Mouse (Mus musculus) liver, adult 2 months (tissue): ENCODE data around the gene Tent4b. TPM values are rescaled to one million over a fixed set of nuclear protein-coding genes. Genes with fewer than 3 reads are reported as not detected.
A peak's percentile ranks its signal among the peaks of the same experiment; 100 is the strongest.

Experiments
- DNase-seq: peaks from one replicate; pipeline ENCODE4 v3.0.0-alpha.2; 2011; ENCODE audit warnings: low read depth, low spot score; ENCODE audit errors: extremely low read depth
- H3K27ac ChIP-seq: fragments of 200-500 bp; replicated peaks from 2 replicates; pipeline ENCODE4 v1.5.1; 2012; ENCODE audit warnings: low read depth, mild to moderate bottlenecking, control low read depth, inconsistent platforms, low read length; ENCODE audit not compliant: insufficient read depth
- H3K27me3 ChIP-seq: fragments of 200-500 bp; 2 replicates; pipeline ENCODE4 v1.6.1; 2012; ENCODE audit warnings: mild to moderate bottlenecking, moderate library complexity, low read length, inconsistent platforms; ENCODE audit not compliant: control insufficient read depth, insufficient read depth
- H3K36me3 ChIP-seq: fragments of 200-500 bp; 2 replicates; pipeline ENCODE4 v1.6.1; 2012; ENCODE audit warnings: low read length, inconsistent platforms; ENCODE audit not compliant: control insufficient read depth, insufficient read depth
- H3K4me1 ChIP-seq: fragments of 200-500 bp; 2 replicates; pipeline ENCODE4 v1.6.1; 2011; ENCODE audit warnings: low read length; ENCODE audit not compliant: control insufficient read depth, insufficient read depth
- H3K4me3 ChIP-seq: fragments of 200-500 bp; 2 replicates; pipeline ENCODE4 v1.5.1; 2011; ENCODE audit warnings: low read depth, mild to moderate bottlenecking, control low read depth, low read length, moderate library complexity; ENCODE audit not compliant: insufficient read depth
- H3K79me2 ChIP-seq: fragments of 200-500 bp; 2 replicates; pipeline ENCODE4 v1.6.1; 2012; ENCODE audit warnings: inconsistent platforms, mild to moderate bottlenecking, low read length, moderate library complexity; ENCODE audit not compliant: control insufficient read depth, insufficient read depth
- H3K9ac ChIP-seq: fragments of 200-500 bp; 2 replicates; pipeline ENCODE4 v1.6.1; 2012; ENCODE audit warnings: low read depth, mild to moderate bottlenecking, control low read depth, inconsistent platforms, low read length
- CTCF ChIP-seq: fragments of 200-500 bp; IDR thresholded peaks from 2 replicates; pipeline ENCODE4 v1.5.1; 2011; ENCODE audit warnings: low read depth, low read length, control low read depth
- POLR2A ChIP-seq: fragments of 200-500 bp; IDR thresholded peaks from 2 replicates; pipeline ENCODE4 v1.6.1; 2011; ENCODE audit warnings: low read length, control low read depth; ENCODE audit not compliant: insufficient read depth; ENCODE audit errors: extremely low read depth
- WGBS: fragments of 180-500 bp; shearing (Covaris S2); methylation state at CpG from one replicate; pipeline ENCODE4 v1.1.7; 2018; 5-methylcytosine and 5-hydroxymethylcytosine counted together
- polyA plus RNA-seq: library from polyadenylated mRNA; depleted of rRNA; stranded (reverse); fragments of >200 nt; gene quantifications from 2 replicates; pipeline ENCODE4 v1.2.3, GENCODE M21; 2012
- total RNA-seq: library from RNA; depleted of rRNA; stranded (reverse); fragments of >200 nt; gene quantifications from 2 replicates; pipeline ENCODE4 v1.2.3, GENCODE M21; 2014

The Tent4b gene
- total and polyA plus RNA-seq, 2 experiments, result 18.0 to 22.4 TPM

- Histone ChIP-seq H3K4me3 (no peak overlapping the region), H3K27me3 (no peaks in the 10 kb centered on the region), H3K4me1 (no peaks in the 10 kb centered on the region), H3K27ac (no peak overlapping the region), H3K79me2 (no peaks in the 10 kb centered on the region), H3K9ac (no peak overlapping the region), H3K36me3 (no peaks in the 10 kb centered on the region)
- DNase-seq, result peak; percentile 25
- no peak for TF ChIP-seq POLR2A
- TF ChIP-seq CTCF, result no peak
- WGBS, result 43% methylated on average over 12 of the region's 12 CpGs
Observed at GRCm38 (mm10) chr8:88297976-88298732, 99.1 kb downstream of the Tent4b start.

GRCm38 (mm10) chr8:88298733-88299103 is 99.7 kb downstream of the Tent4b start:
- Histone ChIP-seq H3K36me3 (no peaks in the 10 kb centered on the region), H3K4me1 (no peaks in the 10 kb centered on the region), H3K27ac (no peak overlapping the region), H3K9ac (no peak overlapping the region), H3K79me2 (no peaks in the 10 kb centered on the region), H3K4me3 (no peak overlapping the region), H3K27me3 (no peaks in the 10 kb centered on the region)
- WGBS, result 88% methylated on average over 10 of the region's 10 CpGs
- DNase-seq, result no peak
- TF ChIP-seq POLR2A (no peak), CTCF (no peak)

- Histone ChIP-seq H3K27ac (no peak overlapping the region), H3K36me3 (no peaks in the 10 kb centered on the region), H3K4me3 (no peak overlapping the region), H3K4me1 (no peaks in the 10 kb centered on the region), H3K79me2 (no peaks in the 10 kb centered on the region), H3K27me3 (no peaks in the 10 kb centered on the region), H3K9ac (no peak overlapping the region)
- TF ChIP-seq POLR2A (no peak), CTCF (no peak)
- 77% methylated on average over 10 of the region's 10 CpGs for WGBS
- DNase-seq, result peak; percentile 23
Observed at GRCm38 (mm10) chr8:88299907-88300603, 101.0 kb downstream of the Tent4b start.

- H3K79me2 ChIP-seq, result no peaks in the 10 kb centered on the region
- H3K4me1 ChIP-seq, result no peaks in the 10 kb centered on the region
- H3K27me3 ChIP-seq, result no peaks in the 10 kb centered on the region
- WGBS, result 84% methylated on average over 15 of the region's 15 CpGs
- H3K27ac ChIP-seq, result no peak overlapping the region
- no peak for DNase-seq
- H3K36me3 ChIP-seq, result no peaks in the 10 kb centered on the region
- no peak overlapping the region for H3K4me3 ChIP-seq
- no peak overlapping the region for H3K9ac ChIP-seq
- TF ChIP-seq POLR2A (no peak), CTCF (no peak)
Observed at GRCm38 (mm10) chr8:88301589-88302437, 102.8 kb downstream of the Tent4b start.

- 81% methylated on average over 4 of the region's 4 CpGs for WGBS
- Histone ChIP-seq H3K27ac (no peak overlapping the region), H3K27me3 (no peaks in the 10 kb centered on the region), H3K79me2 (no peaks in the 10 kb centered on the region), H3K9ac (no peak overlapping the region), H3K4me1 (no peaks in the 10 kb centered on the region), H3K36me3 (no peaks in the 10 kb centered on the region), H3K4me3 (no peak overlapping the region)
- DNase-seq, result no peak
- no peak for TF ChIP-seq CTCF
- TF ChIP-seq POLR2A, result no peak
Observed at GRCm38 (mm10) chr8:88305814-88306213, 106.8 kb downstream of the Tent4b start.
